Mouse (Mus musculus) effector memory CD4-positive, alpha-beta T cell, adult 5 months (primary cell): ENCODE results near the gene Uap1l1. TPM values are rescaled to one million over a fixed set of nuclear protein-coding genes. Genes with fewer than 3 reads are reported as not detected.

Experiments used
- polyA plus RNA-seq: library from polyadenylated mRNA; unstranded; fragments of 100-300 nt; shearing (Covaris generic); gene quantifications from one replicate; pipeline ENCODE4 v1.2.1, GENCODE M21; 2017

Gene Uap1l1
- polyA plus RNA-seq: 27.9 TPM

GRCm38 (mm10) chr2:25365091-25365761, at the start of gene Uap1l1:
Gene Uap1l1, minus strand, starts transcription at chr2:25365682.

GRCm38 (mm10) chr2:25399051-25399450, 33.6 kb upstream of the Uap1l1 start, which contains the start of gene Npdc1:
Gene Npdc1, plus strand, starts transcription at chr2:25399351.

GRCm38 (mm10) chr2:25395721-25396596, 30.5 kb upstream of the Uap1l1 start, which contains the start of gene Entpd2:
Gene Entpd2, plus strand, starts transcription at chr2:25395874.

GRCm38 (mm10) chr2:25371764-25372643, 6.5 kb upstream of the Uap1l1 start, which contains the start of gene Sapcd2:
Gene Sapcd2, plus strand, starts transcription at chr2:25372321.

GRCm38 (mm10) chr2:25356208-25357079, 9.0 kb downstream of the Uap1l1 start, which contains the start of gene Dpp7:
Gene Dpp7, minus strand, starts transcription at chr2:25356359.

GRCm38 (mm10) chr2:25332286-25333160, 33.0 kb downstream of the Uap1l1 start, which contains the start of gene Man1b1:
Gene Man1b1, plus strand, starts transcription at chr2:25332338.

GRCm38 (mm10) chr2:25318971-25319773, 46.3 kb downstream of the Uap1l1 start, which contains the start of gene Grin1:
Gene Grin1, minus strand, starts transcription at chr2:25319187.

Other genes with a start within 250 kb of the Uap1l1 start
- gene Nrarp, start 184.9 kb downstream of the Uap1l1 start, polyA plus RNA-seq: 3.9 TPM
- 19.2 TPM for gene Tor4a, start 168.8 kb downstream of the Uap1l1 start, polyA plus RNA-seq
- 82.5 TPM for gene Nelfb, start 154.2 kb downstream of the Uap1l1 start, polyA plus RNA-seq
- gene Stpg3, start 151.0 kb downstream of the Uap1l1 start, polyA plus RNA-seq: not detected
- gene Fam166a, start 146.9 kb downstream of the Uap1l1 start, polyA plus RNA-seq: not detected
- 117 TPM for gene Tubb4b, start 141.0 kb downstream of the Uap1l1 start, polyA plus RNA-seq
- not detected for gene Slc34a3, start 131.3 kb downstream of the Uap1l1 start, polyA plus RNA-seq
- gene Rnf224, start 128.9 kb downstream of the Uap1l1 start, polyA plus RNA-seq: not detected
- gene Rnf208, start 123.4 kb downstream of the Uap1l1 start, polyA plus RNA-seq: 0.77 TPM
- gene Cysrt1, start 123.2 kb downstream of the Uap1l1 start, polyA plus RNA-seq: not detected
- 4.9 TPM for gene AL732309.1, start 118.8 kb downstream of the Uap1l1 start, polyA plus RNA-seq
- gene Tmem203, start 110.2 kb downstream of the Uap1l1 start, polyA plus RNA-seq: 19.3 TPM
- 23.1 TPM for gene Tprn, start 103.1 kb downstream of the Uap1l1 start, polyA plus RNA-seq
- gene Ssna1, start 93.2 kb downstream of the Uap1l1 start, polyA plus RNA-seq: 57.7 TPM
- gene Anapc2, start 93.2 kb downstream of the Uap1l1 start, polyA plus RNA-seq: 75.1 TPM
- gene Tmem210, start 77.5 kb downstream of the Uap1l1 start, polyA plus RNA-seq: not detected
- gene Lrrc26, start 75.8 kb downstream of the Uap1l1 start, polyA plus RNA-seq: not detected
- gene Grin1, start 46.5 kb downstream of the Uap1l1 start, polyA plus RNA-seq: not detected
- 49.9 TPM for gene Man1b1, start 33.3 kb downstream of the Uap1l1 start, polyA plus RNA-seq
- gene Dpp7, start 9.3 kb downstream of the Uap1l1 start, polyA plus RNA-seq: 20.8 TPM
- 0.80 TPM for gene Sapcd2, start 6.6 kb upstream of the Uap1l1 start, polyA plus RNA-seq
- not detected for gene Entpd2, start 30.2 kb upstream of the Uap1l1 start, polyA plus RNA-seq
- gene Npdc1, start 33.7 kb upstream of the Uap1l1 start, polyA plus RNA-seq: 4.5 TPM
- gene Fut7, start 57.6 kb upstream of the Uap1l1 start, polyA plus RNA-seq: 1.6 TPM
- gene Abca2, start 63.0 kb upstream of the Uap1l1 start, polyA plus RNA-seq: 58.8 TPM
- 3.2 TPM for gene Clic3, start 91.2 kb upstream of the Uap1l1 start, polyA plus RNA-seq
- gene Paxx, start 95.4 kb upstream of the Uap1l1 start, polyA plus RNA-seq: 57.3 TPM
- not detected for gene Ptgds, start 104.4 kb upstream of the Uap1l1 start, polyA plus RNA-seq
- not detected for gene Lcn12, start 128.2 kb upstream of the Uap1l1 start, polyA plus RNA-seq
- 67.4 TPM for gene Fbxw5, start 135.1 kb upstream of the Uap1l1 start, polyA plus RNA-seq
- 5.9 TPM for gene C8g, start 136.0 kb upstream of the Uap1l1 start, polyA plus RNA-seq
- gene Traf2, start 181.3 kb upstream of the Uap1l1 start, polyA plus RNA-seq: 65.0 TPM
- 209 TPM for gene Edf1, start 192.2 kb upstream of the Uap1l1 start, polyA plus RNA-seq
- 2.0 TPM for gene Mamdc4, start 209.2 kb upstream of the Uap1l1 start, polyA plus RNA-seq
- 48.3 TPM for gene Phpt1, start 209.5 kb upstream of the Uap1l1 start, polyA plus RNA-seq
- gene Ajm1, start 216.1 kb upstream of the Uap1l1 start, polyA plus RNA-seq: not detected
- 41.4 TPM for gene Rabl6, start 242.8 kb upstream of the Uap1l1 start, polyA plus RNA-seq